8 mouse cellular contexts compared by ENCODE assay signal in the genomic region with DNA sequence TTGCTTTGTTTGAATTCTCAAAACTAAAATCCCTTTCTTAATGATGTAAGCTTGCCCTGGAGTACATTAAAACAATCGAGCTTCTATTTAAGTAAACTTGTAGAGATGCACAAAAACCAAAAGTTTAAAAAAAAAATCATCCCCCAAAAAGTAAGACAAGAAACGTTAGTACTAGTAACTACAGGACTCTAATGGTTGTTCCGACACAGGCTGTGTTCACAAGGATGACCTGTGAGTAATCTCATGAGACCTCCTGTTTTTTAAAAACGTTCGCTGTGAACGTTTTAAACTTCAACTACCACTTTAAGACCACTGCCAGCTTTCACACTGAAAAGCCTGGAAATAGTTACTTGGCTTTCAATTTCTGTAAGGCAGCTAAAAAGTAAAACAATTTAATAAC.
DNase-seq lines count a peak whose midpoint lies in the region; ATAC-seq and TF ChIP-seq lines count a peak whose summit lies in the region.

No protein-coding gene starts in this region.

- no peak for TF ChIP-seq POLR2A in kidney, adult 2 months (IDR thresholded peaks at IDR 0.05; ENCODE audit: low read depth, low read length)
- TF ChIP-seq POLR2A in MEL (IDR thresholded peaks at IDR 0.05; ENCODE audit: control insufficient read depth in 1 of 2, insufficient read depth in 1 of 2, low read depth in 1 of 2, low read length in 2 of 2, poor library complexity in 1 of 2) = no peak

- H3K27ac ChIP-seq in kidney, adult 2 months (ENCODE audit: insufficient read depth, low read depth, low read length) = peak overlapping the region; percentile 78
- H3K27ac ChIP-seq in MEL (ENCODE audit: control insufficient read depth, low read depth, low read length) (peak overlapping the region; percentile 46; the same call in 1 of the 2 replicates), macrophage (peak overlapping the region; percentile 71)
- H3K27ac ChIP-seq in heart, embryonic 16.5 days (ENCODE audit: low read length) = 0 out of 2 replicates have a peak overlapping the region, but pooled peaks have one; percentile 43

- WGBS in kidney, adult 2 months = 3% methylated on average over 6 of the region's 6 CpGs
- WGBS in heart, embryonic 16.5 days = 25% methylated on average over 6 of the region's 6 CpGs
- 6% methylated on average over 6 of the region's 6 CpGs for WGBS in macrophage (ENCODE audit: missing documents)

- peak overlapping the region; percentile 14; the same call in 1 of the 2 replicates for H3K4me3 ChIP-seq in kidney, adult 2 months (ENCODE audit: insufficient read depth, low read depth, low read length)
- H3K4me3 ChIP-seq in MEL (ENCODE audit: control insufficient read depth in 1 of 2, insufficient read depth in 1 of 2, low read depth in 2 of 2, low read length in 2 of 2) = peak overlapping the region; percentile 93 to 100
- H3K4me3 ChIP-seq in heart, embryonic 16.5 days (ENCODE audit: low read length) = peak overlapping the region; percentile 66
- H3K4me3 ChIP-seq in macrophage (ENCODE audit: inconsistent target) = peak overlapping the region; percentile 66

- H3K36me3 ChIP-seq in kidney, adult 2 months (ENCODE audit: control insufficient read depth, insufficient read depth, low read length) = no peaks in the 10 kb centered on the region
- peaks cover 0 to 14% of the 10 kb centered on the region in 2 experiments; a peak in 2 of 4 replicates for H3K36me3 ChIP-seq in MEL (ENCODE audit: control insufficient read depth in 1 of 2, insufficient read depth in 2 of 2, low read length in 2 of 2)
- no peaks in the 10 kb centered on the region for H3K36me3 ChIP-seq in heart, embryonic 16.5 days (ENCODE audit: control insufficient read depth, insufficient read depth)
- no peaks in the 10 kb centered on the region for H3K36me3 ChIP-seq in macrophage (ENCODE audit: inconsistent target)

- TF ChIP-seq CTCF in kidney, adult 2 months (conservative IDR thresholded peaks at IDR 0.05; ENCODE audit: insufficient read depth, insufficient read length, low read depth, low read length) = no peak
- TF ChIP-seq CTCF in MEL (IDR thresholded peaks at IDR 0.05 in 2 of 3, conservative IDR thresholded peaks at IDR 0.05 in 1 of 3; ENCODE audit: control insufficient read depth in 1 of 3, insufficient read depth in 1 of 3, low read depth in 2 of 3, low read length in 3 of 3, poor library complexity in 1 of 3, severe bottlenecking in 1 of 3) = no peak

- no peak for TF ChIP-seq RAD21 in MEL (IDR thresholded peaks at IDR 0.05; ENCODE audit: low read depth, low read length)

- no peaks in the 10 kb centered on the region for H3K9me3 ChIP-seq in MEL (replicated peaks; ENCODE audit: insufficient read depth, low read length)
- H3K9me3 ChIP-seq in heart, embryonic 16.5 days (replicated peaks; ENCODE audit: control insufficient read depth, low read length) = no peaks in the 10 kb centered on the region

- peaks cover 2% of the 10 kb centered on the region for H3K79me2 ChIP-seq in MEL (ENCODE audit: control insufficient read depth, insufficient read depth, low read length, poor library complexity)
- peaks cover 67% of the 10 kb centered on the region for H3K79me2 ChIP-seq in macrophage (ENCODE audit: inconsistent target)

- TF ChIP-seq EP300 in MEL (IDR thresholded peaks at IDR 0.05; ENCODE audit: low read depth in 1 of 2, low read length in 2 of 2) = no peak

- H3K9ac ChIP-seq in MEL (ENCODE audit: control insufficient read depth, low read depth, low read length, poor library complexity, severe bottlenecking) = peak overlapping the region; percentile 86
- peak overlapping the region; percentile 79 for H3K9ac ChIP-seq in heart, embryonic 16.5 days (ENCODE audit: low read length)

- peak overlapping the region; percentile 91 for H3K4me2 ChIP-seq in heart, embryonic 16.5 days (ENCODE audit: low read depth, low read length)

- no peaks in the 10 kb centered on the region for H3K27me3 ChIP-seq in kidney, adult 2 months (replicated peaks; ENCODE audit: control insufficient read depth, insufficient read depth, low read length)
- H3K27me3 ChIP-seq in MEL (ENCODE audit: control insufficient read depth in 1 of 2, insufficient read depth in 2 of 2, low read length in 2 of 2) = no peaks in the 10 kb centered on the region
- no peaks in the 10 kb centered on the region for H3K27me3 ChIP-seq in heart, embryonic 16.5 days (ENCODE audit: control insufficient read depth, insufficient read depth, low read length)

- peak; percentile 25 for DNase-seq in kidney, adult 2 months
- DNase-seq in kidney, adult 9 months = no peak
- peak; percentile 44 for DNase-seq in MEL (ENCODE audit: low read depth, low spot score)
- DNase-seq in adrenal gland, postnatal 10 days = no peak
- no peak for DNase-seq in spleen, postnatal 10 days (ENCODE audit: low spot score in 2 of 2)
- DNase-seq in ovary, postnatal 14 days (ENCODE audit: low spot score) = no peak

- H3K4me1 ChIP-seq in kidney, adult 2 months (ENCODE audit: control insufficient read depth, insufficient read depth, low read length) = peaks cover 34% of the 10 kb centered on the region
- H3K4me1 ChIP-seq in MEL (ENCODE audit: control insufficient read depth in 1 of 2, insufficient read depth in 2 of 2, low read length in 2 of 2) = peaks cover 3 to 6% of the 10 kb centered on the region in 2 experiments; a peak in 3 of 4 replicates
- H3K4me1 ChIP-seq in heart, embryonic 16.5 days (ENCODE audit: control insufficient read depth, insufficient read depth, low read length) = peaks cover 27% of the 10 kb centered on the region

- no peak for ATAC-seq in heart, embryonic 16.5 days (replicated peaks; ENCODE audit: extremely low read depth, insufficient read depth, low FRiP score)

TF ChIP-seq in MEL, 35 proteins besides CTCF, POLR2A, EP300 and RAD21:
- TF ChIP-seq MYC (IDR thresholded peaks at IDR 0.05; ENCODE audit: low read depth, low read length) (no peak), ZKSCAN1 (IDR thresholded peaks at IDR 0.05; ENCODE audit: low read depth, low read length) (no peak), RCOR1 (IDR thresholded peaks at IDR 0.05; ENCODE audit: low read depth, low read length) (no peak), MYB (IDR thresholded peaks at IDR 0.05; ENCODE audit: low read depth, low read length) (no peak), NELFE (IDR thresholded peaks at IDR 0.05; ENCODE audit: low read depth, low read length) (peak; percentile 2; the same call in 1 of the 2 replicates), ZC3H11A (IDR thresholded peaks at IDR 0.05; ENCODE audit: low read depth, low read length) (no peak)

Comparison
In these comparisons a context has a peak if more than half of its experiments do, and no peak if none do; other contexts are left out.
1. DNase-seq: peak in kidney, adult 2 months (single experiment) and MEL (single experiment); none in kidney, adult 9 months (single experiment), adrenal gland, postnatal 10 days (single experiment), spleen, postnatal 10 days (0 of 2) and ovary, postnatal 14 days (single experiment).
2. H3K4me3 ChIP-seq: peak in every context shown above with its lines; median percentile 96 in MEL; 66 in heart, embryonic 16.5 days; 66 in macrophage; 14 in kidney, adult 2 months.
3. Peak in every context shown above with its lines, with median percentiles within 50 percentile points of each other: H3K27ac ChIP-seq.